Mouse (Mus musculus) liver, embryonic 16.5 days (tissue): Measurements from ENCODE around the gene Bbs7. TPM values are rescaled to one million over a fixed set of nuclear protein-coding genes. Genes with fewer than 3 reads are reported as not detected.

ENCODE experiments used
- polyA plus RNA-seq: library from polyadenylated mRNA; unstranded; fragments of >200 nt; fragmentation: Nextera tagmentation; extraction: Ambion mirVana; gene quantifications from 2 replicates; pipeline ENCODE4 v1.2.1, GENCODE M21; 2015

Gene Bbs7
- polyA plus RNA-seq, 1 experiment from 2014 or later, result 8.8 TPM

Other genes starting within 250 kb of the Bbs7 start
- gene Anxa5, start 137.6 kb downstream of the Bbs7 start, polyA plus RNA-seq, result 80.2 and 80.3 TPM in 2 replicates
- 0.96 and 1.1 TPM in 2 replicates for gene 1810062G17Rik, start 137.5 kb downstream of the Bbs7 start, polyA plus RNA-seq
- gene Gm11549, start 91.7 kb downstream of the Bbs7 start, polyA plus RNA-seq, result not detected in 2 replicates
- gene Exosc9, start 60.9 kb downstream of the Bbs7 start, polyA plus RNA-seq, result 30.0 and 36.6 TPM in 2 replicates
- gene Ccna2, start 41.3 kb downstream of the Bbs7 start, polyA plus RNA-seq, result 220 and 228 TPM in 2 replicates
- gene Trpc3, start 76.7 kb upstream of the Bbs7 start, polyA plus RNA-seq, result 0.06 and 0.28 TPM in 2 replicates
- gene 4932438A13Rik, start 249.6 kb upstream of the Bbs7 start, polyA plus RNA-seq, result 18.4 and 19.5 TPM in 2 replicates